Mouse (Mus musculus): ENCODE results near the gene Anpep.

Gene Anpep

DNA sequence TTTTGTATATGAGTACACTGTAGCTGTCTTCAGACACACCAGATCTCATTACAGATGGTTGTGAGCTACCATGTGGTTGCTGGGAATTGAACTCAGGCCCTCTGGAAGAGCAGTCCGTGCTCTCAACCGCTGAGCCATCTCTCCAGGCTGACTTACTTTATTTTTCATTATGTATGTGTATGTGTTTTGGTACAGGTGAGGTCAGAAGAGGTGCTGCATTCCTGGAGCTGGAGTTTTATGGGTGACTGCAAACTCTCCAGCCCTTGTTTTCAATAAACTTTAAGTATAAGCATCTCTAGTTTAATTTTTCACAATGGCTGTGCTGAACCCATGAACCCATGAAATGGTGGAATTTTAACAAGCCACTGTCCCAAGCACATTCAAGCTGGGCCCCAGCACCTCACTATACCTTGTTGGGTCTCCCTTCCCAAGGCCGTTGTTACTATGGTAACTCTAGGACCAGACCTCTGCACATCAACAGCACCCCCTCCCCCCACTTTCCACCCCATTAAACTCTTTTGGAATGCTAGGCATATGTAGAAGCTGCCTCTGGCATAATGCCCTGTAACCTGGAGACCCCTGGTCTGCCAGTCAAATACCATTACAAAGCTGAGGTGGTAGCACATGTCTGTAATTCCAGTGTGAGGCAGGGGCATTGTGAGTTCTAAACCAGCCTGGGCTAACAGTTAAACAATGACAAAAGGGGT lies 5.6 kb upstream of the Anpep start:
- no peak for DNase-seq (ENCODE audit: low read depth, low spot score)

DNA sequence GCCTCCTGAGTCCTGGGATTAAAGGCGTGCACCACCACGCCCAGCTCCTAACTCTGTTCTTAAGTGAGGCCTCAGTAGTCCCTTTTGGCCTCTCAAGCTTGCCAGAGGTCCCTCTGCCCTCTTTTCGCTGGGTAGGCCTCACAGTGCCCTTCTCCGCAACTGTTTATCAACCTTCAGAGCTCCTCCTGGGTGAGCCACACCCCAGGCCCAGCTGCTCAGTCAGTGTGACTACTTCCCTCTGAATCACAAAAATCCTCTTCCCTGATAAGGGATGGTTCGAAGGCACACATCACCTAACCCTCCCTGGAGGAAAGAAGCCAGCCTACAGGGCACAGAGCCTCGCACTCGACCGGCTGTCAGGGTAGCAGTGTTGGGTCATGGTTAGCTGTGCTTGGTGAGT lies 935 bp upstream of the Anpep start:
- no peak for DNase-seq (ENCODE audit: low read depth, low spot score)

DNA sequence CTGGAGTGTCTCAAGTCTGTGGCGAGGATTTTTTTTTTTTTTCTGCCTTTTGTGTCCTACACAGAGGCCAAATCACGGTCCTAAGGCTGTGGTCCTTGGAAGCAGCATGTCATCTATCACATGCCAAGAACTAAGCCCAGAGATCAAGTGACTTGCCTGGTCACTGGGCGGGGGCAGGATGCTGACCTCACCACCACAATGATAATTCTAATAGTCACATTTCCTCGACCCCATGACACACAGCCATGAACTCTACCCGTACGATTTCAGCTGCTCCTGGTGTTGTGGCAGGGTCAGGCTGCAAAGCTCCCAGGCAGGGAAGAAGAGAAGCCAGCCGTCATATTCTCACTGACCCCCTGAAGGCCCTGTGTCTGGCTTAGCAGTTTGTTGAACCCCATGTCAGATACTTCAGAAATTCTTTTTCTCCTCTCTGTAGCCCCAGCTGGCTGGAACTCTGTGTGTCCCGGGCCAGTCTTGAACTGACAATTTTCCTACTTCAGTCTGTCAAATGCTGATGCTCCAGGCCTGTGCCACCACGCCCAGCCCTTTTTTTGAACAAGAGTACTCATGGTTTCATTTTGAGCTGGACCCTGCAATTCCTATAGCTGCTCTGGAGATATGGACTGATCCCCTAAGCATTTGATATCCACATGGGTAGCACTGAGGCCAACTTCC lies 1.8 kb downstream of the Anpep start:
- no peak for DNase-seq (ENCODE audit: low read depth, low spot score)

DNA sequence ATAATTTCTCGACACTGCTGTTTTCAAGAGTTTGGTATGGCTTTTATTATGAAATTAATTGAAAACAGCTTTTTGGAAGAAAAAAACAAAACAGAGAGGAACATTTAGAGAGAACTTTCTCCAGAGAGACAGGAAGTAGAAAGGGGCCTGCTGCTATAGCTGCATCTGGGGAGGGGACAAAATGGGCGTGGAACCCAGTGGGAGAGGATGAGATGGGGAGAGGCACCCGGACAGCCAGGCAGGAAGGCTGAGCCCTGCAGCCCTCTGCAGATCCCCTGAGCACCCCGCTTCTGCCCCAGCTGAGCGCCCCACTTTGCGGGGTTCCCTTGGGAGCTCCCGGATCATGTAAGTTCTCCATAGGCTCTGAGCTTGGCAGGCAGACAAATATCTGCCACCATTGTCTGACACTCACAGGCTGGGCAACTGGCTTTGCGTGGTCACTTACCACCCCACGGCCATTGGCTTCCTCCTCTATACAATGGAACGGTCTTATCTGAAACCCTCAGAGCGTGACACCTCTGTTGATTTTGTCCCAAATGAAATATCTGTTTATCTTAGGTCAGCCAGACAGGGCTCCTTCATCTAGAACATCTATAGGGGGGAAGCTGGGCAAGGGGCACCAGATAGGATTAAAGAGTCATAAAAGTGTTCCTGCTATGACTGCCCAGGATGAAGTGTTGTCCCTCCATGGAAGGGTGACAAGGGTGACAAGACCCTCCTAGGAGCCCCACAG lies 2.5 kb downstream of the Anpep start:
- DNase-seq (ENCODE audit: low read depth, low spot score): no peak

DNA sequence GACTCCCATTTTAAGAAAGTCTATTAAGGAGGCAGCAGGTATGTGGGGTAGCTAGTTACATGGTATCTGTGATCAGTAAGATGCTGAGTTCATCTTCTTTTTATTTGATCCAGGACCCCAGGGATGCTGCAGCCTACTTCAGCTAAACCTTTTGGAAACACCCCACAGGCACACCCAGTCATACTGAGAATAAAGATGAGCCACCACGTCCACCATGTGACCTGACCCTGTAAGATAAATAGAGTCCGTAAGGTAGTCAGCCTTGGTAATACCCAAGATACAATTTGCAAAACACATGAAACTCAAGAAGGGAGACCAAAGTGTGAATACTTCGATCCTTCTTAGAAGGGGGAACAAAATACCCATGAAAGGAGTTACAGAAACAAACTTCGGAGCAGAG lies 4.6 kb downstream of the Anpep start:
- no peak for DNase-seq (ENCODE audit: low read depth, low spot score)

DNA sequence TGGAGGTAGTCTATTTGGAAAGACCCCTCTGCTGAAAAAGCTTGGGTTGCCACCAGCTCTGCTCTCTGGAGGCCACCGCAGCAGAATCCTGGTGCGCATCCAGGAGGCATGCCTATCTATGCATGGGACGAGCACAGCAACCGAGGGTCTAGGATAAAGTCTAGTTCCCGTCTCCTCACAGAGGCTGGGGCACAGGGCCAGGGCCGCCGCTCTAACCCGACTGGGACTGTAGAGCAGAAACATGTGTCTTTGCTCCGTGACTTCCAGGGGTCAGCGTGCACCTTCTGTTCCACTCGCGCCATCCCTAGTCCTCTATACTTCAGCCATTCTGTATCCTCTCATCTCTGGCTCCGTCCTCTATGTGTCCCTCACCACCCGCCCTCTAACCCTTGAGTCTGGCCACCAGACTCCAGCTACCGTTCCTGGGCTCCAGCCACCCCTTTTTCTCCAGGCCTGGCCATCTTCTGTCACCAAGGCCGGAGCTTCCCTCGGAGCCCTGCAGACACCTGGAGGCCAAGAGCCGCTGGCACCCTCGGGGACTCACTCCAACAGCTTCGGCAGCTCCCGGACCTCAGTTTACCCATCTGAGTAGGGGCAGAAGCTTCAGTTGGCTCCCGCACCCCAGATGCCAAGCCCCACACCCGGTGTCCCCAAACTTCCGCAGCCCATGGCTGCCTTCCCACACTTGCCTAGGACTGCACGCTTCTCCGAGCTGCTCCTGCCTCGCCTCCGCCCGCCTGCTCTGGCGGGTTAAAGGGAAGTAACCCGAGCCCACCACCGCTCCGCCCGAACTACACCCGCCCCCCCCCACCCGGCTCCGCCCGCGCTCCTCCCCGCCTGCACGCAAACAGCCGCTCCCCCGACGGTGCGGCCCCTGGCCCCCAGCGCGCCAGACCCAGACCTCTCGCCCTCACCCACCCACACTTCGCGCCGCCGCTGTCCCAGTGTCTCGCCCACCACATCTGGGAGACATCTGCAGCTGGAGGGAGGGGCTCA lies 13.1 kb downstream of the Anpep start:
- DNase-seq (ENCODE audit: low read depth, low spot score): no peak

DNA sequence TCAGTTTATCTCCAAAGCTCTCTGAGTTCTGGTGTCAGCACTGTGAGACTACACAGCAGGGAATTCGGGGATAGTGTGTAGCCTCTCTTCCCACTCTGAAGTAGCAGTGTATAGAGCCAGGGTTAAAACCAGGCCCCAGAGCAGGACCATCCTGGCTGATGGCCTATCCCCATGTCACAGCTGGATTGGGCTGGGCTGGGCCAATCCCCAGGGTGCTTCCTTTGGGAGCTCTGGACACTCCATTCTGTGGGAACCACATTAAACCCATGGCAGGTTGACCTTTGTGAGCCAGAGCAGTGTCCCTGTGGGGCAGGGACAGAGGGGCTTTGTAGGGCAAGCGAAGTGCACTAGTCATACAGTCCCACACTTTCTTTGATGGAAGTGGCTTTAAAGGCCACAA lies 14.5 kb downstream of the Anpep start:
- no peak for DNase-seq (ENCODE audit: low read depth, low spot score)

DNA sequence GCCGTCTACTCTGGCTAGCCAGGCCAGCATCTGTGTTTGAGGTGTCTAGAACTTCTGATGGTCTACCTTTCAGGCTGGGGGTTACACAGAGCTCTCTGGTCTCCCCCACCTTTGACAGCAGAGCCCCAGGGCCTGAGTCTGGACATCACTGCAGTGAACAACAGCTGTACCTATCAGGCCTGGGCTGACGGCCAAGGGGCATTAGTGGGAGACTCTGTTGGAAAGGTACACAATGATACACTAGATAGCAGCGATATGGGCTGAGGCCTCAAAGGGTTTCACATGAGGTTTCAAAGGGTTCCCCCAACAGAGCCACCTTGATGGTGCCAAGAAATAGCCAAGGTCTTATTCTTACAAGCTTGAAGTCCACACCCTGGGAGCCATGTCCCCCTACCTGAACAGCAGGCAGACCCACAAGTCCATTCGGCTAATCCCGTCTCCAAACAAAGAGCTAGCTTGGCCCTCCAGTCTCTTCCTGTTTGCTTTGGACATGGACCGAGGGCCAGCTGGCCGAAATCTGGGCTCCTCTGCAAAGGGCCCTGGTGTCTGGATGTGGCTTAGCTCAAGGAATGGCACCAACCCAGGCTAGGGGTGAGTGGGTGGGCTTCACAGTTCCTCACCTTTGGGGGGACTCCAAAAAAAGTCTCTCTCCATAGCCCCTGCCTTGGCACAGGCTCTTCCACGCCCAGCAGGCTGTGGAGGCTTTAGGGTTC lies 16.6 kb downstream of the Anpep start:
- no peak for DNase-seq (ENCODE audit: low read depth, low spot score)

DNA sequence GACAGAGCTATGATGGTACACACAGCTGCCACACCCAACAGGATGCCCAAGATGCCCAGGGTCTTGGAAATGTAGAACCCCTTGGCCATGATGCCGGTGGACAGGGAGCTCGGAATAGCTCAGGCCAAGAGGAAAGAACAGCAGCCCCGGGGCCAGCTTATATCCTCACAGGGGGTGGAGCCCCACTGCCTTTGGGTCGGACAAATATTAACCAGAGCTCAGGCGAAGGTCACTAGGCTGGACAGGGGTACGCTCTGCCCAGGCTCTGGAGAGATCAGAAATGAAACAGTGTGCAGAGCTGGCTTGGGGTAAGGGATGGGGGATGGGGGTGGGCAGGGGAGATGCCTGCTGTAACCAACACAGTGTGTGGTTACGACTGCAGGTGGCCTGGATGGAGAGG lies 18.7 kb downstream of the Anpep start:
- no peak for DNase-seq (ENCODE audit: low read depth, low spot score)

DNA sequence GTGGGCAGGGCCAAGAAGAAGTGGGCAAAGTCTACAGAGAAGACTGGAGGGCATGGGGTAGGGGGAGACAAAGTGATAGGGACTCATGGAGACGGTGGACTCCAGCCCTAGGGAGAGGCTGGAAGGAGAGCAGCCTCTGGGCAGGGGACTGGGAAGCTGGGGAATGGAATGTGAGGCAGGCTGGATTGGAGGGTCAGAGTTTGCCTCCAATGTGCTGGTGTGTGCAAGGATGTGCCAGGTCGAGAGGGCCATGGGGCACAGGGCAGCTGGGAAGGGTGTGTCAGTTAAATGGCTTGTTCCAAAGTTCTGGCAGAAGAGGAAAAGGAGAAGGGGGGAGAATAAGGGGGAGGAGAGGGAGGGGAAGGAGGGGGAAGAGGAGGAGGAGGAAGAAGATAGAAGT lies 23.6 kb downstream of the Anpep start:
- no peak for DNase-seq (ENCODE audit: low read depth, low spot score)

DNA sequence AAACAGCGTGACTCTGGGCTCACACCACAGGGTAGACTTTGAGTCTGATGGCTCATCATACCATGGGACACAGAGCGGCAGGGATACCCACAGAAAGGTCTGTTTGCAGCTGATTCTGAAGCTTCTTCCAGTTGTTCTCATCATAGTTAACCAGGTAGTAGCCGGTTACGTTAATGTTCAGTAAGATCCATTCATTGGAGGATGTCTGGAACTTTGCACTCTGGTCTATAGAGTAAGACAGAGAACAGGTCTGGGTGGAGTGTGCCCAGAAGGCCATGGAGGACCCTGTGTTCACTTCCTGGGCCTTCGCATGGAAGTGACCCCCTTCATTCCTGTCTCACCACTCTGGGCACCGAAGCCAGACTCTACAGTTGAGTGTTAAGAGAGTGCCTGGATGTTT lies 25.7 kb downstream of the Anpep start:
- no peak for DNase-seq (ENCODE audit: low read depth, low spot score)

DNA sequence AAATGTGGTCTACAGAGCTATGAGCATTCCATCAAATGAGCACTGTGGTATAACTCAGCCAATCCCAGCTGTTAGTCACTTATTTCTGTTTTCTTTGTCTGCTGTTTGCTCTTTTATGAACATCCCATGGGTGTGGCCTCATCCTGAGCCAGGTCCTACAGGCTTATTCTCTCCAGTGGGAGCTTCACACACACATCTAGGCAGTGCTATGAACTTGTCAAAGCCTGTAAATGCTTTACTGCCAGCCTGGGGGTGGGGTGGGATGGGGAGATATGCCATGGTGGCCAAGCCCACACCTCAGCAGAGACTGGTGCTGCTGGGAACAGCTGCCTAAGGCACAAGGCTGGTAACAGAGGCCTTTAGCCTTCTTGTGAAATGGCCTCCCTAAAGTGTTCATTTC lies 27.9 kb downstream of the Anpep start:
- DNase-seq (ENCODE audit: low read depth, low spot score): no peak

DNA sequence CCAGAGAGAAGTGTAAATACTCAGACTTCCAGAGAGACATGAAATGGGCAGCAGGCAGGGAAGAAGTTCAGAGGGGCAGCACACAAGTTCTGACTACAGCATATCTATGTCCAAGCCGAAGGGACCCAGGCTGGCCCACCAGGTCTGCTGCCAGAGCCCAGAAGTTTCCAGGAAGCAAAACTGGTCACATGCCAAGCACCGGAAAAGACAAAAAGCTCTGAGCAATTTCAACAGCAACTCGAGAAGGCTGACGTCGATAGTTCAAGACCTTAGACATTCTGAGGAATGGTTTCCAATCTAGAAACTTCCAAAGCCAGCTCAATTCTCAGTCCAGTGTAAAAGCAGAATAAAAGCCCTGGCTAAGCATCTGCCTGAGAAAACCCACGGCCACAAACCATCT lies 29.3 kb downstream of the Anpep start:
- no peak for DNase-seq (ENCODE audit: low read depth, low spot score)

DNA sequence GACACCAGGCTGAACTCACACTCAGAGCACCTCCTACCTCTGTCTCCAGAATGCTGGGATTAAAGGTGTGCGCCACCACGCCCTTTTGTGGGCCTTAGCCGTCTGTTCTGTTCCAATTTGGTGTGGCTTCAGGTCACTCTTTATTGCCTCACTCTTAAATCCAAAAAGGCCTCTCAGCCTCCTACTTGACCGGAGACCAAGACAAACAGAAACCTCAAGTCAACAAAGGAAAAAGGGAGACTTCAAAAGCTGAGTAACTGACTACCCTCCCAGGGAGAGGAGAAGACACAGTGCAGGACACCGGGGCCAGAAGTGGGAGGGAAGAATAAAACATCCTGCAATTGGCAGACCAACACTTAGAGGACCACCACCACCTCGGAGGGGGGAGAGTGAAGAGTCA lies 29.7 kb downstream of the Anpep start:
- no peak for DNase-seq (ENCODE audit: low read depth, low spot score)

DNA sequence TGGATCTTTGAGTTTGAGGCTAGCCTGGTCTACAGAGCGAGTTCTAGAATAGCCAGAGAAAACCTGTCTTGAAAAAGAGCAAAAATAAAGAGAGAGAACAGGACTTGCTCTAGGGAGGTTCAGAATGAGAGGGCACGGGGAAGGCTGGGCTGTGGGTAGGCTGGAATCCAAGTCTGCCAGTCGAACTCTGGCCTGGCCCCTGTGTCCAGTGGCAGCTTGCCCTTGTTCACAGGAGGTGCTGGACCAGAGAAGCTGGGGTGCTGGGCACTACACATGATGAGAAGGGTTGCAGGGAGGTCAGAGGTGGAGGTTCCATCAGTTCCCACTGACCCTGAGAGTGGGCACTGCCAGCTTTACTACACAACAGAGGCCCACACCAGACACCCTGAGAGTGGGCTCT lies 32.5 kb downstream of the Anpep start:
- DNase-seq (ENCODE audit: low read depth, low spot score): no peak

DNA sequence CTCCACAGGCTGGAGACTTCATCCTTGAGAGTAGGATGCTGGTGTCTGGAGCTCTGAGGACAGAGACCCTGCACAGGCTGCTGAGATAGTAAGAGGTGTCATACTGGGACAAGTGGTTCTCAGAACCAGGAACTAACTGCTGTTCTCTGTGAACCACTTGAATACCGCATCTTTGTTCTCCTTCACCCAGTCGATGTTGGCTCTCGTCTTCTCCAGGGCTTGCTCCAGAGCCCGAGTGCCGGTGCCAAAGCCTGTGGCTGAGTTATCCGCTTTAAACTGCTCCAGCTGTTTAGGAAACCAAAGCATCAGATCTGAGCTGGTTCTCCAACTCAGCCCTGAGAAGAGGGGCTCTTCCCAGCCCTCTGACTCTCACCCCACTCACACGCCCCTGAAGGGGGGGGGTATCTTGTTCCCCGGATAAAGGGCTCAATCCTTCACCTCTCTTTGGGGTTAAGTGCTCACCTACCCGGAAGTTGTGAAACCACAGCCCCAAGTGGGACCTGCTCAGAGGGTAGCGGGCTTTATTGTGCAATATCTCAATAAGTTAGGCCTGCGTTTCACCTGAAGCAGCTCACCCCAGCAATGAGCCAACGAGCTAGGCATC lies 38.7 kb downstream of the Anpep start:
- no peak for DNase-seq (ENCODE audit: low read depth, low spot score)

DNA sequence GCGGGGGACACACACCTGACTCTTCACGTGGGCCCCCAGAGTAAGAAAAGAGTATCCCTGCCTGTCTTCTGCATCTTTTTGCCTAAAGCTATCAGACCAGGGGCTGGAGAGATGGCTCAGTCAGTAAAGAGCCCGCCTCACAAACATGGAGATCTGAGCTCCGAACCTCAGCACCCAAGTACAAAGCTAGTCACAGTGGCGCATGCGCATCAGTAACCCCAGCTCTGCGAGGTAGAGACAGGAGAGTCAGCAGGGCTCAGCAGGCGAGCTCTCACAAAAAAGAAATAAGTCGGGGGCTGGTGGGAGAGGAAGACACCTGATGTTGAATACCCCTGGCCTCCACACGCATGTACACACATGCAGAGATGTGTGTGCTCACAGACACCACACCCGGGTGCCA lies 40.9 kb downstream of the Anpep start:
- no peak for DNase-seq (ENCODE audit: low read depth, low spot score)

DNA sequence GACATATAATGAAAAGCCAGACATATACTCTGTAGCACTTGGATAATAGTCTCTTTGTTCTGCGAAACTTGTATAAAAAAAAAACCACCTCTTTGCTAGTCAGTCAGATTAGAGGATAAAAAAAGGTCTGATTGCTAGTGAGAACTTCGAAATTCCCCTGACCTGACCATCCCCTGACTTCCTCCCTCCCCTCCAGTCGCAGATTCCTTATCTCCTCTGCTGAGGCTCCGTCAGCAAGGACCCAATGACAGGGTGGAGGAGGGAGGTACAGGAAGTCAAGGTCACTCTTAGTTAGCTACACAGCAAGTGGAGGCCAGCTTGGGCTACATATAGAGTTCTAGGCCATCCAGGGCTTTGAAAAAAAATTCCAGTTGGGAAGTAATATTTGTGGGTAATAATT lies 41.3 kb downstream of the Anpep start:
- DNase-seq (ENCODE audit: low read depth, low spot score): no peak

DNA sequence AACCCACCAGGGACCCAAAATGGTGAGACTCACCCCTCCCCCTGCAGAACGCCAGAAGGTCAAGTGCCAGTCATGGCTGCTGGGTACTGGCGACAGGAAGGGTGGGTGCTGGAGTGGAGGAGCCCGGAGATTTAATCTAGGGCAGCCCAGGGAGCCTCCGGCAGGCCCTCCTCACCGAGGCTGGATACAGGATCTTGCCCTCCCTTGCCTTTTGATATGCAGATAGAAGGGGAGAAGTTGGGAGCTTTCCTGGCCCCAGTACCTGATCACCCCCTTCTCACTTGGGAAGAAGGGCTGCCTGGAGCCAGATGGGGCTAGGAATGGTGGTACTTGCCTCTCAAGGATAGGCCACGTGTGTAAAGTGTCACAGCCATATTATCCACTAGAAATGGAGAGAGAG lies 42.5 kb downstream of the Anpep start:
- DNase-seq (ENCODE audit: low read depth, low spot score): no peak

DNA sequence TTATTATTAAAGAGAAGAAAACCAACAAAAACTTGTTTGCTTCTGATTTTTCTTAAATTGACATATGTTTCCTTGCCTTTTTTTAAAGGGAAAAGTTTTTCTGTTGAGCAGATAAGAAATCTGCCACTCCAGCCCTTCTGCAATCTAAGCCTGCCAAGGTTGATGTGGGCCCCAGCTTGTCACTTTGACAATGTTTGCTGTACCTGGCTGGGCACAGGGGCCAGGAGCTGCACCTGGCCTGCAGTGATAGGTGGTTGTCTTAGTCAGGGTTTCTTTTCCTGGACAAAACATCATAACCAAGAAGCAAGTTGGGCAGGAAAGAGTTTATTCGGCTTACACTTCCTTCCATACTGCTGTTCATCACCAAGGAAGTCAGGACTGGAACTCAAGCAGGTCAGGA lies 47.5 kb downstream of the Anpep start:
- no peak for DNase-seq (ENCODE audit: low read depth, low spot score)
